Mouse (Mus musculus) heart, postnatal 10 days (tissue): ENCODE results near the gene Nemf. TPM values are rescaled to one million over a fixed set of nuclear protein-coding genes. Genes with fewer than 3 reads are reported as not detected.

Source experiments
- DNase-seq, 2 experiments: peaks; one replicate each; pipeline ENCODE4 v3.0.0; 2021
- intact Hi-C: fragments of 180-260 bp; cut with DNase I; formaldehyde crosslinking; loops from one replicate; pipeline ENCODE4 v1.15.1; 2025
- total RNA-seq, 2 experiments: library from RNA; stranded (reverse); gene quantifications; 2 replicates each; pipeline ENCODE4 v1.2.3; 2021

Nemf gene
- total RNA-seq, 2 experiments from 2014 or later = 29.1 to 32.4 TPM

DNA sequence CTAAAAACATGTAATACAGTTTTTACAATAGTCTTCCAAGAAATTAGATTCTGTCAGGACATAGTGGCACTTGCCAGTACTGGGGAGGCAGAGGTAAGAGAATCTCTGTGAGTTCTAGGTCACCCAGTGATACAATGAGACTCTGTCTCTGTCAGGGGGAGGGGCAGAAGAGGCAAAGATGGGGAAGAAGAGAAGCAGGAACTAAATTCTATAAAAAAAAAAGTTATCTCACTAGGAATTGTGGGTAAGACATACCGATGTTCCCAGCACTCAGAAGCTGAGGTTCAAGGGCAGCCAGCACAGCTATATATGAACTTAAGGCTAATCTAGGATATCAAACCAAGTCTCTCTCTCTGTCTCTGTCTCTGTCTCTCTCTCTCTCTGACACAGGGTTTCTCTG lies 24.8 kb downstream of the Nemf start:
- intact Hi-C loops = no loop called here
- DNase-seq = no peak

DNA sequence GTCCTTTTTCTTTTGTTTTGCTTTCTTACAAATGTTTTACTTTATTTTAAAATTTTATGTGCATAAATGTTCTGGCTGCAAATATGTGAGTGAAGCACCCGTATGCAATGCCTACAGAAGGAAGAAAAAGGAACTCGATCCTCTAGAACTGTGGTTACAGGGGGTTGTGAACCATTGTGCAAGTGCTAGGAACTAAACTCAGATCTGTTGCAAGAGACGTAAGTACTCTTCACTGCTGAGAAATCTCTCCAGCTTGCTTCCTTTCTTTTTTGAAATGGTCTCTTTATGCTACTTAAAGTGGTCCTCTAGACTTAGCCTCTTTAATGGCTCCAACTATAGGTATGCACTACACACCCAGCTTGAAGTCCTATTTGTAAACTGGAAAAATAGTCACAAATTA lies 25.8 kb downstream of the Nemf start:
- DNase-seq = no peak
- intact Hi-C loops = no loop called here

GRCm38 (mm10) chr12:69318431-69318830 lies 38.5 kb downstream of the Nemf start:
- intact Hi-C loops = no loop called here
- peak; percentile 11 to 20 for DNase-seq

- intact Hi-C loops = no loop called here
- DNase-seq = no peak
These were observed 47.3 kb downstream of the Nemf start for GRCm38 (mm10) chr12:69309659-69310058.

DNA sequence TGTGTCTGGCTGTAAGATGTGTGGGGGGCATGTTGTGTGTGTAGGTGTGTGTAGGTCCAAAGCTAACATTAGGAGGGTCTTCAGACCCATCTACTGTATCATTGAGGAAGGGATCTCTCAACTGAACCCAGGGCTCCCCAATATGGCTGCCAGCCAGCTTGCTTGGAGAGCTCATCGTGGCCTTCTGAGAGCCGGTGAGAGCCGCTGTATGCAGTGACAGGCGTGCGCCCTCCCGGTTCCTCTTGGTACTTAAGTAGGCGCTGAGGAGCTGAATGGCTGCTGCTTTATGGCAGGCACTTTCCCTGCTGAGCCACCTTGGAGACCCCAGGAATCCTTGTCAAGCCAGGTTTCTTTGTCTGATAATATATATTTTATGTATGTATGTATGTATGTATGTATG lies 50.6 kb downstream of the Nemf start:
- intact Hi-C loops = no loop called here

GRCm38 (mm10) chr12:69304051-69304450 lies 52.9 kb downstream of the Nemf start:
- intact Hi-C loops = loop anchor here (5.0 kb wide), 1 partner anchor 38 kb away; no protein-coding TSS in a partner anchor
- no peak for DNase-seq

More for the DNA sequence above, 50.6 kb downstream of the Nemf start:
- no peak for DNase-seq

- DNase-seq = no peak
- intact Hi-C loops = loop anchor here (5.0 kb wide), 1 partner anchor 40 kb away; no protein-coding TSS in a partner anchor
These were observed 54.8 kb downstream of the Nemf start for GRCm38 (mm10) chr12:69302171-69302570.

- intact Hi-C loops = loop anchor here (5.0 kb wide), 1 partner anchor 42 kb away; no protein-coding TSS in a partner anchor
- DNase-seq = no peak
These were observed 56.6 kb downstream of the Nemf start for GRCm38 (mm10) chr12:69300391-69300790.

DNA sequence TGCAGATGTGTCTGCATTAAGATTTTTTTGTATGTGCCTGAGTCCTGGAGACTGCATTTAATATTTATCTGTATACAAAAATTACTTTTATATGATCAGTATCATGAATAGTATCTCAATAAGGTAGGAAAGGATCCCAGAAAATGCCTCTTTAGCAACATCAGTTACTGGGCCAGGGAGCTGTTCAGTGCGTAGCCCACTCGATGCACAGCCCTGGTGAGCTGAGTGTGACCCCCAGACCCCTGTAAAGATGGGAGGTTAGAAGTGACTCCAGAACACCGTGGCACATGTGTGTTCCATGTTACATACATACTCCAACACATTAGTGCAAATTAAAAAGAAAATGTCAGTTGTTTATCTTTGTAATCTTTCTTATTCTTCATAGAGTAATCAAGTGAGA lies 57.1 kb downstream of the Nemf start:
- intact Hi-C loops = loop anchor here (5.0 kb wide), 2 partner anchors 42 to 103 kb away; partner anchors contain the start of genes Dnaaf2 and Gm49383
- DNase-seq = no peak

- DNase-seq = peak; percentile 60 to 68
- intact Hi-C loops = loop anchor here (5.0 kb wide), 1 partner anchor 102 kb away; the partner anchor contains the start of genes Dnaaf2 and Gm49383
These were observed 57.7 kb downstream of the Nemf start for GRCm38 (mm10) chr12:69299231-69299630.

- intact Hi-C loops = loop anchor here (5.0 kb wide), 1 partner anchor 101 kb away; the partner anchor contains the start of genes Dnaaf2 and Gm49383
These were observed 58.7 kb downstream of the Nemf start for GRCm38 (mm10) chr12:69298281-69298680.

GRCm38 (mm10) chr12:69297411-69298150 lies 59.4 kb downstream of the Nemf start:
- no peak for DNase-seq
- intact Hi-C loops = loop anchor here (2.0 to 5.0 kb wide), 3 partner anchors 69 to 100 kb away; partner anchors contain the start of genes Dnaaf2, Gm49383 and Pole2

More at GRCm38 (mm10) chr12:69298281-69298680, 58.7 kb downstream of the Nemf start:
- no peak for DNase-seq

DNA sequence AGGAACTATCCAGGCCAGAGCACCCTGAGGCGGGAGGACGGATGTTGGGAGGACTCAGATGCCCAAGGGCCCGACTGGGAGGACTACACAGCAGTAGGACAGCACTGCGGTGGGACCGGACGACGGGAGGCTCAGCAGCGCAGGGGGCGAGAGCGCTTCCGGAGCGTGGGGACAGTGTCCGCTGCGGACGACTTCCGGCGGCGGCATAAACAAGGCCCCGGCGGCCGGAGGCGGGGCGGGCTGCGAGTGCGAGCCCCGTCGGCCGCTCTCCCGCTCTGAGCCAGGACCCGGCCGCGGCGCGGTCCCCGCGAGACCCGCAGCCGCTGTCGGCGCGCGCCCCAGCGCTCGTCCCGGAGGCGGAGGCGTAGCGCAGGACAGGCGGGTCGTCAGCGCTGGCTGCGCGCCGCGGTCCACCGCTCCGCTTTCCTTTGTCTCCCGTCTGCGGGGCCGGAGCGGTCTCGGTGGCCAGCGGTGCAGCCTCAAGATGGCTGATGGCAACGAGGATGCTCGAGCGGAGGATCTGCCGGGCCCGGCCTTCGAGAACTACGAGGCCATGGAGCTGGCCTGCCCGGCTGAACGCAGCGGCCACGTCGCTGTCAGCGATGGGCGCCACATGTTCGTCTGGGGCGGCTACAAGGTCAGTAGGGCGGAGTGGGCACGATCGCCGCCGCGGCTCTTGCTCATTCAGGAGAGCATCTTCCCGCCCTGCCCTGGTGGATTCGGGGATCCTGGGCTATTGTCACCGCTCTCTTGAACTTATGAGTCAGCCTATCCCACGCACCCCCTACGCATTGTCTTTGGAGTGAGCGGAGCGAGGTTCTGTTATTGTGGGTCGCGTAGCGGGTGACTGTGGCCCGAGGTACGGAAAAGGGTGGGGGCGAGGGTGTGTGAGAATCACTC lies 60.2 kb downstream of the Nemf start, which contains the start of gene Klhdc2:
Gene Klhdc2, plus strand, starts transcription at position 171 of the 900 bp plus-strand sequence.
- DNase-seq = peak; percentile 91 to 92
- intact Hi-C loops = loop anchor here (2.0 to 5.0 kb wide), 3 partner anchors 68 to 99 kb away; partner anchors contain the start of genes Dnaaf2, Gm49383 and Pole2

- intact Hi-C loops = loop anchor here (2.0 to 5.0 kb wide), 3 partner anchors 67 to 98 kb away; partner anchors contain the start of genes Dnaaf2, Gm49383 and Pole2
- DNase-seq = peak; percentile 13 to 15
These were observed 61.3 kb downstream of the Nemf start for GRCm38 (mm10) chr12:69295651-69296050.

- intact Hi-C loops = loop anchor here (5.0 kb wide), 1 partner anchor 98 kb away; the partner anchor contains the start of genes Dnaaf2 and Gm49383
- DNase-seq = no peak
These were observed 62.0 kb downstream of the Nemf start for GRCm38 (mm10) chr12:69294936-69295335.

GRCm38 (mm10) chr12:69293815-69294214 lies 63.1 kb downstream of the Nemf start:
- DNase-seq = no peak
- intact Hi-C loops = no loop called here

DNA sequence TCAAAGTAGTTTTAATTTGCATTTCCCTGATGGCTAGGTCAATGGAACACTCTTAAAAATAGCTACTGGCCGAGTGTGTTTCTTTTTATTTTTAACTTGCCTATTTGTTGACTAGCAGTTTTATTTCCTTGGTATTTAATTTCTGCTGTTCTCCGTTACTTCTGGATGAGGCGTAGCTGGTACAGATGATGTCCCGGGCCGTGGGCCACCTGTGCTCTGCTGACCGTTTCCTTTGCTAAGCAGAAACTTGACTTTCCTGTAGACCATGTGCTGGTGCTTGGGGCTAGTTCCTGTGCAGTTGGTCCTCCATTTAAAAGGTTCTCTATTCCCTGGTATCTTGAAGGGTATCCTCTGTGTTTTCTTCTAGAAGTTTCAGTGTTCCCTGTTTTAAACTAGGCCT lies 64.6 kb downstream of the Nemf start:
- intact Hi-C loops = no loop called here
- no peak for DNase-seq

- intact Hi-C loops = no loop called here
- no peak for DNase-seq
These were observed 68.3 kb downstream of the Nemf start for GRCm38 (mm10) chr12:69288699-69289098.

GRCm38 (mm10) chr12:69287535-69287934 lies 69.4 kb downstream of the Nemf start:
- no peak for DNase-seq
- intact Hi-C loops = no loop called here

DNA sequence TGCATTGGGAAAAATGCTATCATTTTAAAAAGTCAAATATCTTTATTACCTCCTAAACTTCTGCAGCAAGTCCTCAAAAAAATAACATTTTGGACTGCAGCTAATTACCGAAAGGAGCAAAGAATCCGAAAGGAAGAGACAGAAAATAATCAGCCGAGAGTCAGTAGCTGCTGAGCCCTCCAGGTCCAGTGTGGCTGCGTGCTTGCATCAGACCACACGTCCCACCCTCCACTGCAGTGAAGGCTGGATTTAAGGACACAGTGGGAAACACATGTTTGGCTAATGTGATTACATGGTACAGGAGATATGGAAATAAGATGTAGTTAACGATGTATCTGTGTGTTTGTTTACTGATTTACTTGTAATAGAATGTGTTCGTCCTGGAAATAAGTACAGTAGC lies 73.8 kb downstream of the Nemf start:
- intact Hi-C loops = no loop called here
- no peak for DNase-seq

DNA sequence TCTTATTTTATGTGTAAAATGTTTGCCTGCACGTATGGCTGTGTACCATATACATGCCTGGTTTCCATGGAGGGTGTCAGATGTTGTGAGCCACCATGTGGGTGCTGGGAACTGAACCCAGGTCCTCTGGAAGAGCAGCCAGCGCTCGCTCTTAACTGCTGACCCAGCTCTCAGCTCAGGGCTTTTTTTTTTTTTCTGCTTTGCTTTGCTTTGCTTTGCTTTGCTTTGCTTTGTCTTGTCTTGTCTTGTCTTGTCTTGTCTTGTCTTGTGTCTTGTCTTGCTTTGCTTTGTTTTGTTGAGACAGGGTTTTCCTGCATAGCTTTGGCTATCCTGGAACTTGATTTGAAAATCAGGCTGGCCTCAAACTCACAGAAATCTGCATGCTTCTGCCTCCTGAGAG lies 76.0 kb downstream of the Nemf start:
- intact Hi-C loops = no loop called here
- no peak for DNase-seq
